Mouse (Mus musculus) layer of hippocampus, adult 11-12 months (tissue): ENCODE data around the gene Pdzd8.

Experiments
- DNase-seq: peaks from one replicate; pipeline ENCODE4 v3.0.0; 2022; ENCODE audit warnings: low spot score

The Pdzd8 gene

GRCm38 (mm10) chr19:59345658-59346283 is at the start of gene Pdzd8:
TSS of gene Pdzd8 (minus strand) at chr19:59345780.
- DNase-seq: peak; percentile 87

GRCm38 (mm10) chr19:59393777-59394441 is 48.3 kb upstream of the Pdzd8 start:
- peak; percentile 52 for DNase-seq

GRCm38 (mm10) chr19:59388847-59389606 is 43.4 kb upstream of the Pdzd8 start:
- peak; percentile 81 for DNase-seq

GRCm38 (mm10) chr19:59388399-59388798 is 42.8 kb upstream of the Pdzd8 start:
- peak; percentile 29 for DNase-seq

- DNase-seq: peak; percentile 38
Measured at GRCm38 (mm10) chr19:59387178-59387577, 41.6 kb upstream of the Pdzd8 start.

GRCm38 (mm10) chr19:59384582-59385495 is 39.3 kb upstream of the Pdzd8 start:
- no peak for DNase-seq

GRCm38 (mm10) chr19:59382416-59382917 is 36.9 kb upstream of the Pdzd8 start:
- DNase-seq: no peak

- DNase-seq: no peak
Measured at GRCm38 (mm10) chr19:59379995-59380394, 34.4 kb upstream of the Pdzd8 start.

GRCm38 (mm10) chr19:59376481-59376880 is 30.9 kb upstream of the Pdzd8 start:
- no peak for DNase-seq

- no peak for DNase-seq
Measured at GRCm38 (mm10) chr19:59374940-59375339, 29.4 kb upstream of the Pdzd8 start.

GRCm38 (mm10) chr19:59372928-59373327 is 27.3 kb upstream of the Pdzd8 start:
- DNase-seq: no peak

- no peak for DNase-seq
Measured at GRCm38 (mm10) chr19:59371016-59371415, 25.4 kb upstream of the Pdzd8 start.

- DNase-seq: no peak
Measured at GRCm38 (mm10) chr19:59367892-59368291, 22.3 kb upstream of the Pdzd8 start.

- no peak for DNase-seq
Measured at GRCm38 (mm10) chr19:59366724-59367123, 21.1 kb upstream of the Pdzd8 start.

GRCm38 (mm10) chr19:59363666-59364065 is 18.1 kb upstream of the Pdzd8 start:
- DNase-seq: no peak

- DNase-seq: no peak
Measured at GRCm38 (mm10) chr19:59362646-59363045, 17.1 kb upstream of the Pdzd8 start.

GRCm38 (mm10) chr19:59360486-59360896 is 14.9 kb upstream of the Pdzd8 start:
- no peak for DNase-seq

GRCm38 (mm10) chr19:59359202-59359601 is 13.6 kb upstream of the Pdzd8 start:
- no peak for DNase-seq

GRCm38 (mm10) chr19:59357878-59358277 is 12.3 kb upstream of the Pdzd8 start:
- DNase-seq: no peak

GRCm38 (mm10) chr19:59356843-59357595 is 11.4 kb upstream of the Pdzd8 start:
- DNase-seq: no peak

- DNase-seq: no peak
Measured at GRCm38 (mm10) chr19:59356388-59356787, 10.8 kb upstream of the Pdzd8 start.
